Mouse (Mus musculus) central nervous system, embryonic 18 days (tissue): ENCODE measurements around the gene Cdc16. TPM values are rescaled to one million over a fixed set of nuclear protein-coding genes. Genes with fewer than 3 reads are reported as not detected.

Source experiments
- polyA plus RNA-seq: library from polyadenylated mRNA; depleted of rRNA; stranded (reverse); fragments of >200 nt; gene quantifications from 2 replicates; pipeline ENCODE4 v1.2.3, GENCODE M21; 2012; rRNA removed

Cdc16 gene
- polyA plus RNA-seq, result 112 and 124 TPM in 2 replicates

GRCm38 (mm10) chr8:13756982-13757804 is at the start of gene Cdc16:
Gene Cdc16, plus strand, starts transcription at chr8:13757676.

GRCm38 (mm10) chr8:13785250-13785763 is 27.8 kb downstream of the Cdc16 start, which contains the start of gene Upf3a:
Gene Upf3a, plus strand, starts transcription at chr8:13785615.

Other genes starting within 250 kb of the Cdc16 start
- 0.08 and 0.17 TPM in 2 replicates for gene 1700029H14Rik, start 195.2 kb upstream of the Cdc16 start, polyA plus RNA-seq
- gene Rasa3, start 80.1 kb upstream of the Cdc16 start, polyA plus RNA-seq, result 35.2 and 40.4 TPM in 2 replicates
- 1.4 and 1.6 TPM in 2 replicates for gene Cfap97d2, start 51.8 kb upstream of the Cdc16 start, polyA plus RNA-seq
- 26.8 and 29.3 TPM in 2 replicates for gene Upf3a, start 27.9 kb downstream of the Cdc16 start, polyA plus RNA-seq
- gene AF366264, start 80.7 kb downstream of the Cdc16 start, polyA plus RNA-seq, result not detected in 2 replicates
- gene Champ1, start 112.0 kb downstream of the Cdc16 start, polyA plus RNA-seq, result 32.7 and 35.3 TPM in 2 replicates
- 79.2 and 89.8 TPM in 2 replicates for gene Coprs, start 132.6 kb downstream of the Cdc16 start, polyA plus RNA-seq